Mouse (Mus musculus) cerebellum, adult 11-12 months (tissue): ENCODE data around the gene Zfp318.

Source experiments
- DNase-seq: peaks from one replicate; pipeline ENCODE4 v3.0.0; 2022

The Zfp318 gene

GRCm38 (mm10) chr17:46383294-46384060 is at the start of gene Zfp318:
TSS of gene Zfp318 (plus strand) at chr17:46383731.
- DNase-seq = peak; percentile 95

GRCm38 (mm10) chr17:46336475-46336874 is 47.1 kb upstream of the Zfp318 start:
- no peak for DNase-seq

GRCm38 (mm10) chr17:46341208-46341607 is 42.3 kb upstream of the Zfp318 start:
- DNase-seq = no peak

GRCm38 (mm10) chr17:46351026-46351700 is 32.4 kb upstream of the Zfp318 start:
- DNase-seq = no peak

- no peak for DNase-seq
Observed at GRCm38 (mm10) chr17:46371783-46372182, 11.7 kb upstream of the Zfp318 start.

- no peak for DNase-seq
Observed at GRCm38 (mm10) chr17:46378564-46378963, 5.0 kb upstream of the Zfp318 start.

GRCm38 (mm10) chr17:46384061-46384801 is 700 bp downstream of the Zfp318 start:
- peak; percentile 25 for DNase-seq

- no peak for DNase-seq
Observed at GRCm38 (mm10) chr17:46388200-46388599, 4.7 kb downstream of the Zfp318 start.

- no peak for DNase-seq
Observed at GRCm38 (mm10) chr17:46393012-46393411, 9.5 kb downstream of the Zfp318 start.

GRCm38 (mm10) chr17:46394631-46395030 is 11.1 kb downstream of the Zfp318 start:
- no peak for DNase-seq

- DNase-seq = no peak
Observed at GRCm38 (mm10) chr17:46408478-46408877, 24.9 kb downstream of the Zfp318 start.

GRCm38 (mm10) chr17:46418628-46419027 is 35.1 kb downstream of the Zfp318 start:
- DNase-seq = no peak

- DNase-seq = no peak
Observed at GRCm38 (mm10) chr17:46419717-46420116, 36.2 kb downstream of the Zfp318 start.

GRCm38 (mm10) chr17:46426496-46426895 is 43.0 kb downstream of the Zfp318 start:
- no peak for DNase-seq

- no peak for DNase-seq
Observed at GRCm38 (mm10) chr17:46428761-46429414, 45.4 kb downstream of the Zfp318 start, which contains the start of gene Crip3. TSS of gene Crip3 (plus strand) at chr17:46428926.

- DNase-seq = no peak
Observed at GRCm38 (mm10) chr17:46433627-46434026, 50.1 kb downstream of the Zfp318 start.

GRCm38 (mm10) chr17:46436672-46437366 is 53.3 kb downstream of the Zfp318 start:
- peak; percentile 53 for DNase-seq

GRCm38 (mm10) chr17:46438298-46438873 is 54.9 kb downstream of the Zfp318 start, which contains the start of gene Slc22a7:
TSS of gene Slc22a7 (minus strand) at chr17:46438457.
- DNase-seq = no peak

GRCm38 (mm10) chr17:46439176-46439575 is 55.6 kb downstream of the Zfp318 start:
- DNase-seq = no peak

- peak; percentile 8 for DNase-seq
Observed at GRCm38 (mm10) chr17:46444839-46445579, 61.5 kb downstream of the Zfp318 start.

GRCm38 (mm10) chr17:46446264-46446663 is 62.7 kb downstream of the Zfp318 start:
- DNase-seq = no peak
